Mouse (Mus musculus): ENCODE measurements around the gene Ramac. TPM values are rescaled to one million over a fixed set of nuclear protein-coding genes. Genes with fewer than 3 reads are reported as not detected.

The Ramac gene
- polyA plus RNA-seq, 1 experiment: 17.6 TPM

DNA sequence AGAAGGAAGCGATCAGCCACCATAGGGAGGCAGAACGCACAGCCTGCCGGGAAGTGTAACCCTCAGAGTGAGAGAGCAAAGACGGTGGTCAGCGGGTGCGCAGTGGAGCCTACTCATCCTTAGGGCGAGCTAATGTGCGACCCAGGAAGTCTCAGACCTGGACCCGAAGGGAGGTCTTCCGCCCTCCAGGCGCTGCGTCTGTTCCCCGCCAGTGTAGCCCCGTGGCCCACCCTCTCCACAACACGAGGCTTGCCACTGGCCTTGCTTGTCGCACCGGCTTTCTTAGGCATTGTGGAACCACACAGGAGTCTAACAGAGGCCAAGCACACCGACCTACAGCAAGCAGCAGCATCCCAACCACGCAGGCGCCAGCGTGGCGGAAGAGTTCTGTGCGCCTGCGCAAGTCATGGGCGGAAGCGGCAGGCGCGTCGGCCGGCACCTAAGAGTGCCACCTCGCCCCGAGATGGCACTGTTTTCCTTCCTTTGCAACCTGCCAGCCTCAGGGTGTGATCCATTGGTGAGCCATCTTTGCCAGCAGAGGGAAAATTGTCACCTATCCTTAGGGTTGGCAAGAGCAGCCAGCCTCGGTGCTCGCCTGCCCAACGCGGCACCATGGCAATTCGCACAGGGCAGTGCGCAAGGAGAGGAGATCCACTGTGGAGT lies 26.5 kb downstream of the Ramac start, which contains the start of gene 3110040N11Rik:
TSS of gene 3110040N11Rik (minus strand) at position 384 of the 663 bp plus-strand sequence.
- Histone ChIP-seq H3K4me1 (ENCODE audit: control insufficient read depth, insufficient read depth, low read length) (peaks cover 5% of the 10 kb centered on the region), H3K36me3 (ENCODE audit: control insufficient read depth, insufficient read depth, low read length) (peaks cover 2% of the 10 kb centered on the region; the same call in 1 of the 2 replicates)

GRCm38 (mm10) chr7:81806067-81806466 lies 43.3 kb downstream of the Ramac start:
- TF ChIP-seq POLR2A (IDR thresholded peaks at IDR 0.05; ENCODE audit: control insufficient read depth, low read depth, low read length): no peak
- no peak for TF ChIP-seq CTCF (IDR thresholded peaks at IDR 0.05; ENCODE audit: control insufficient read depth, insufficient read depth, insufficient replicate concordance, low read depth, low read length)
- Histone ChIP-seq H3K4me3 (ENCODE audit: control insufficient read depth, low read depth, low read length) (peak overlapping the region; percentile 2; the same call in 1 of the 2 replicates), H3K27ac (ENCODE audit: control insufficient read depth, insufficient read depth, low read depth, low read length) (no peak overlapping the region), H3K4me1 (ENCODE audit: control insufficient read depth, insufficient read depth, low read length) (no peaks in the 10 kb centered on the region), H3K36me3 (ENCODE audit: control insufficient read depth, insufficient read depth, low read length) (peaks cover 2% of the 10 kb centered on the region; the same call in 1 of the 2 replicates), H3K27me3 (ENCODE audit: control insufficient read depth, insufficient read depth, low read length) (no peaks in the 10 kb centered on the region)

More for the DNA sequence above, 26.5 kb downstream of the Ramac start, which contains the start of gene 3110040N11Rik:
- TF ChIP-seq CTCF (IDR thresholded peaks at IDR 0.05; ENCODE audit: control insufficient read depth, insufficient read depth, insufficient replicate concordance, low read depth, low read length) (peak; percentile 29; the same call in 1 of the 2 replicates), POLR2A (IDR thresholded peaks at IDR 0.05; ENCODE audit: control insufficient read depth, low read depth, low read length) (peak; percentile 94)
- Histone ChIP-seq H3K27ac (ENCODE audit: control insufficient read depth, insufficient read depth, low read depth, low read length) (peak within 1 kb of the TSS; percentile 75), H3K4me3 (ENCODE audit: control insufficient read depth, low read depth, low read length) (peak within 1 kb of the TSS; percentile 86), H3K27me3 (ENCODE audit: control insufficient read depth, insufficient read depth, low read length) (no peaks in the 10 kb centered on the region)

Other genes starting within 250 kb of the Ramac start
- 0.16 and 0.43 TPM in 2 replicates for gene Fsd2, start 196.0 kb upstream of the Ramac start, polyA plus RNA-seq (2012; rRNA removed)
- gene Whamm, start 191.7 kb upstream of the Ramac start, polyA plus RNA-seq (2012; rRNA removed): 22.9 and 27.4 TPM in 2 replicates
- 1.1 TPM in 2 replicates for gene Homer2, start 55.4 kb upstream of the Ramac start, polyA plus RNA-seq (2012; rRNA removed)
- gene 3110040N11Rik, start 26.6 kb downstream of the Ramac start, polyA plus RNA-seq (2012; rRNA removed): 12.8 and 15.4 TPM in 2 replicates
- 183 and 202 TPM in 2 replicates for gene Btbd1, start 66.5 kb downstream of the Ramac start, polyA plus RNA-seq (2012; rRNA removed)
- not detected in 2 replicates for gene Gm10160, start 92.9 kb downstream of the Ramac start, polyA plus RNA-seq (2012; rRNA removed)
- 5.7 and 9.5 TPM in 2 replicates for gene Tm6sf1, start 96.1 kb downstream of the Ramac start, polyA plus RNA-seq (2012; rRNA removed)
- 4.2 and 4.3 TPM in 2 replicates for gene Hdgfl3, start 171.5 kb downstream of the Ramac start, polyA plus RNA-seq (2012; rRNA removed)
- gene Bnc1, start 229.4 kb downstream of the Ramac start, polyA plus RNA-seq (2012; rRNA removed): 0.96 and 1.2 TPM in 2 replicates

Data from testis, adult 2 months (tissue).